Mouse (Mus musculus): ENCODE data around the gene Cryaa.

GRCm38 (mm10) chr17:31703276-31703980 lies 25.8 kb downstream of the Cryaa start:
- no peak for TF ChIP-seq GATA1 (IDR thresholded peaks at IDR 0.05; ENCODE audit: borderline replicate concordance, low read length)
- TF ChIP-seq CTCF (IDR thresholded peaks at IDR 0.05; ENCODE audit: low read depth, low read length): no peak

All from G1E (cell line).